Mouse (Mus musculus) heart, embryonic 11.5 days (tissue): Measurements from ENCODE around the gene Patj. TPM values are rescaled to one million over a fixed set of nuclear protein-coding genes. Genes with fewer than 3 reads are reported as not detected.

ENCODE experiments used
- ATAC-seq: fragments of 200-750 bp; cut with Nextera tagmentation; replicated peaks from 2 replicates; pipeline ENCODE4 v1.8.0; 2017; ENCODE audit warnings: moderate library complexity; ENCODE audit not compliant: insufficient number of reproducible peaks, low FRiP score, low TSS enrichment
- H3K27ac ChIP-seq: fragments of 300-500 bp; sonication (generic); 2 replicates; pipeline ENCODE4 v1.5.1; 2014; ENCODE audit warnings: mild to moderate bottlenecking, low read depth, low read length
- H3K27me3 ChIP-seq: fragments of 300-500 bp; sonication (generic); 2 replicates; pipeline ENCODE4 v1.6.1; 2014; ENCODE audit warnings: mild to moderate bottlenecking, low read length, mixed read lengths; ENCODE audit not compliant: control insufficient read depth, insufficient read depth
- H3K36me3 ChIP-seq: fragments of 300-500 bp; sonication (generic); 2 replicates; pipeline ENCODE4 v1.6.1; 2014; ENCODE audit warnings: mild to moderate bottlenecking, low read length, moderate library complexity, mixed read lengths; ENCODE audit not compliant: control insufficient read depth, insufficient read depth
- H3K4me1 ChIP-seq: fragments of 300-500 bp; sonication (generic); 2 replicates; pipeline ENCODE4 v1.6.1; 2014; ENCODE audit warnings: low read length; ENCODE audit not compliant: control insufficient read depth, insufficient read depth
- H3K4me2 ChIP-seq: fragments of 300-500 bp; sonication (generic); 2 replicates; pipeline ENCODE4 v1.6.1; 2014; ENCODE audit warnings: mild to moderate bottlenecking, moderate library complexity
- H3K4me3 ChIP-seq: fragments of 300-500 bp; sonication (generic); 2 replicates; pipeline ENCODE4 v1.5.1; 2014; ENCODE audit warnings: low read depth, low read length
- H3K9ac ChIP-seq: fragments of 300-500 bp; sonication (generic); 2 replicates; pipeline ENCODE4 v1.6.1; 2014; ENCODE audit warnings: mild to moderate bottlenecking, low read depth, low read length, moderate library complexity
- H3K9me3 ChIP-seq: fragments of 300-500 bp; sonication (generic); replicated peaks from 2 replicates; pipeline ENCODE4 v1.6.1; 2016; ENCODE audit warnings: low read length; ENCODE audit not compliant: control insufficient read depth
- WGBS: fragments of 180-500 bp; shearing (Covaris S2); extraction: QIAGEN DNeasy Blood & Tissue Kit; methylation state at CpG from one replicate; pipeline ENCODE4 v1.1.7; 2014; ENCODE audit not compliant: insufficient replicate concordance; 5-methylcytosine and 5-hydroxymethylcytosine counted together
- polyA plus RNA-seq: library from polyadenylated mRNA; unstranded; fragments of >200 nt; fragmentation: Nextera tagmentation; extraction: Ambion mirVana; gene quantifications from 2 replicates; pipeline ENCODE4 v1.2.1, GENCODE M21; 2014

Gene Patj
- polyA plus RNA-seq, 1 experiment from 2014 or later: 9.1 TPM

GRCm38 (mm10) chr4:98584023-98584422, 188.4 kb downstream of the Patj start:
- Histone ChIP-seq H3K4me3 (no peak overlapping the region), H3K9me3 (no peaks in the 10 kb centered on the region), H3K9ac (no peak overlapping the region), H3K27me3 (no peaks in the 10 kb centered on the region), H3K4me1 (no peaks in the 10 kb centered on the region), H3K4me2 (no peak overlapping the region), H3K36me3 (no peaks in the 10 kb centered on the region), H3K27ac (no peak overlapping the region)
- WGBS: 79% methylated on average over 5 of the region's 5 CpGs
- no peak for ATAC-seq

- no peaks in the 10 kb centered on the region for H3K36me3 ChIP-seq
- no peak overlapping the region for H3K27ac ChIP-seq
- 64% methylated on average over 4 of the region's 4 CpGs for WGBS
- H3K27me3 ChIP-seq: no peaks in the 10 kb centered on the region
- H3K4me2 ChIP-seq: no peak overlapping the region
- H3K4me1 ChIP-seq: no peaks in the 10 kb centered on the region
- no peak overlapping the region for H3K9ac ChIP-seq
- no peaks in the 10 kb centered on the region for H3K9me3 ChIP-seq
- no peak for ATAC-seq
- H3K4me3 ChIP-seq: no peak overlapping the region
Observed at GRCm38 (mm10) chr4:98586303-98586702, 190.7 kb downstream of the Patj start.

GRCm38 (mm10) chr4:98587686-98588085, 192.1 kb downstream of the Patj start:
- H3K4me2 ChIP-seq: no peak overlapping the region
- 74% methylated on average over 2 of the region's 2 CpGs for WGBS
- no peak overlapping the region for H3K9ac ChIP-seq
- no peak for ATAC-seq
- no peaks in the 10 kb centered on the region for H3K4me1 ChIP-seq
- no peaks in the 10 kb centered on the region for H3K9me3 ChIP-seq
- H3K36me3 ChIP-seq: no peaks in the 10 kb centered on the region
- no peak overlapping the region for H3K4me3 ChIP-seq
- H3K27me3 ChIP-seq: no peaks in the 10 kb centered on the region
- no peak overlapping the region for H3K27ac ChIP-seq

GRCm38 (mm10) chr4:98593961-98594360, 198.4 kb downstream of the Patj start:
- H3K9ac ChIP-seq: no peak overlapping the region
- H3K4me2 ChIP-seq: no peak overlapping the region
- H3K27me3 ChIP-seq: no peaks in the 10 kb centered on the region
- no peaks in the 10 kb centered on the region for H3K36me3 ChIP-seq
- H3K4me1 ChIP-seq: peaks cover 4% of the 10 kb centered on the region; the same call in 1 of the 2 replicates
- H3K9me3 ChIP-seq: no peaks in the 10 kb centered on the region
- no peak overlapping the region for H3K27ac ChIP-seq
- ATAC-seq: no peak
- WGBS: 78% methylated on average over 1 of the region's 1 CpGs
- H3K4me3 ChIP-seq: no peak overlapping the region

- H3K27me3 ChIP-seq: no peaks in the 10 kb centered on the region
- H3K4me1 ChIP-seq: peaks cover 4% of the 10 kb centered on the region; the same call in 1 of the 2 replicates
- no peak overlapping the region for H3K4me3 ChIP-seq
- 79% methylated on average over 1 of the region's 1 CpGs for WGBS
- no peak overlapping the region for H3K9ac ChIP-seq
- H3K4me2 ChIP-seq: no peak overlapping the region
- ATAC-seq: no peak
- H3K9me3 ChIP-seq: no peaks in the 10 kb centered on the region
- H3K27ac ChIP-seq: no peak overlapping the region
- H3K36me3 ChIP-seq: no peaks in the 10 kb centered on the region
Observed at GRCm38 (mm10) chr4:98598546-98598971, 203.0 kb downstream of the Patj start.

DNA sequence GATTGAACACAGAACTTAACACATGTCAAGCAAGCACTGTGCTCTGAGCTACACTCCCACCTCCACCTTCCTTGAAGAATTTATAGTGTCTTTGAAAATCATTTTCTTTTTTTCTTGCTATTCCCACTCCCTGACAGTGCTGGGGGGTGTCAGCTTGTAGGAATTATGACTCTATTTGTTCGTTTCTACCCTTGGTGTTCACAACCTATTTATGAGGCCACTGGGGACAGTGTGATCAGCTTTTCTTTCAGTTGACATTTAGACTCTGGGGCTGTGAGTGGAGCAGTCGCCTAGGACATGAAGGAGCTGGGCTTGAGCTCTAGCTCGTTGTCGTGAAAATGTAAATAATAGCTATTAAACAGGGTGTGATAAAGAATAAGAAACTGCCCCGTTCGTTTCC, 203.8 kb downstream of the Patj start:
- Histone ChIP-seq H3K4me3 (no peak overlapping the region), H3K9me3 (no peaks in the 10 kb centered on the region), H3K36me3 (no peaks in the 10 kb centered on the region), H3K27me3 (no peaks in the 10 kb centered on the region), H3K4me1 (peaks cover 4% of the 10 kb centered on the region; the same call in 1 of the 2 replicates), H3K9ac (no peak overlapping the region), H3K4me2 (no peak overlapping the region), H3K27ac (no peak overlapping the region)
- WGBS: 72% methylated on average over 6 of the region's 6 CpGs
- ATAC-seq: no peak

DNA sequence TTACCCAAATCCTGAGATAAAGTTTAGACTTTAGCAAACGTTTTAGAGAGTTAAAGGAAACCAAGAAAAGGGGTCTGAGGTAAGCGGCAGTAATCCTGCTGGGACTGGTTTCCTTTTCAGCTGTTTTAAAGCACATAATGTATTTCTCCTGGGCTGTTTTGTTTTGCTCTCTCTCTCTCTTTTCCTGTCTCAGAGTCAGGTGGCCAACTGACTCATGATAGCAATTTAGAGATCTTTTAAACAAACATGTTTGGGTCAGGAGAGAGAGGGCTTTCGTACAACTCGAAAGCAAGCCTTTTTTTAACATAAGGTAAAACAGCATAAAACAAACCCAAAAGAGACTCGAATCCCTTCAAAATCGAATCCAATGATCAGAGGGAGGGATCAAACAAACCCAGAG, 207.5 kb downstream of the Patj start:
- ATAC-seq: no peak
- Histone ChIP-seq H3K27ac (no peak overlapping the region), H3K36me3 (no peaks in the 10 kb centered on the region), H3K4me2 (no peak overlapping the region), H3K4me1 (no peaks in the 10 kb centered on the region), H3K4me3 (no peak overlapping the region), H3K9ac (no peak overlapping the region), H3K27me3 (no peaks in the 10 kb centered on the region), H3K9me3 (no peaks in the 10 kb centered on the region)
- 65% methylated on average over 6 of the region's 6 CpGs for WGBS

- no peak overlapping the region for H3K9ac ChIP-seq
- no peaks in the 10 kb centered on the region for H3K4me1 ChIP-seq
- no peak for ATAC-seq
- no peaks in the 10 kb centered on the region for H3K36me3 ChIP-seq
- WGBS: 71% methylated on average over 2 of the region's 2 CpGs
- H3K27me3 ChIP-seq: no peaks in the 10 kb centered on the region
- no peak overlapping the region for H3K4me2 ChIP-seq
- no peak overlapping the region for H3K4me3 ChIP-seq
- no peaks in the 10 kb centered on the region for H3K9me3 ChIP-seq
- H3K27ac ChIP-seq: no peak overlapping the region
Observed at GRCm38 (mm10) chr4:98610501-98610900, 214.9 kb downstream of the Patj start.

DNA sequence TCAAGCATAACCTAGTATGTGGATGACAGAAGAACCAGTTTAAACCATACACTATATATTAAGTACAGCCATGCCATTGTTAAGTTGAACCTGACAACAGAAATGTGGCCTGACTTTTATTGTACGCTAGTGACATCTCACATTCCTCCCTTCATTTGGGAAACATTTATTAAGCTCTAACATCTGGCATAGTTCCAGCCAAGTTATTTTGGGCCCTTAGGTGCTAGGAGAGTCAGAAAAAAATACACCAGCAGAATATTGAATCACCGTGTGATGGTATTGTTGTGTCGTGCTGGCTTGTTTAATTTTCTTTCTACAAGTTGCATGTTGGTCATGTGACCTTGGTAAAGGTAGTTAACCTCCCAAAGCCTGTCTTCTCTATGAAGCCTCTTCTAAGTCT, 218.8 kb downstream of the Patj start:
- Histone ChIP-seq H3K4me2 (no peak overlapping the region), H3K27ac (no peak overlapping the region), H3K27me3 (no peaks in the 10 kb centered on the region), H3K36me3 (no peaks in the 10 kb centered on the region), H3K4me3 (no peak overlapping the region), H3K9ac (no peak overlapping the region), H3K4me1 (no peaks in the 10 kb centered on the region), H3K9me3 (no peaks in the 10 kb centered on the region)
- ATAC-seq: no peak
- 68% methylated on average over 3 of the region's 3 CpGs for WGBS
